Mouse (Mus musculus): Measurements from ENCODE around the gene Nutm1. TPM values are rescaled to one million over a fixed set of nuclear protein-coding genes. Genes with fewer than 3 reads are reported as not detected.

Nutm1 gene
- polyA plus RNA-seq, 1 experiment from 2014 or later = 0.10 TPM

DNA sequence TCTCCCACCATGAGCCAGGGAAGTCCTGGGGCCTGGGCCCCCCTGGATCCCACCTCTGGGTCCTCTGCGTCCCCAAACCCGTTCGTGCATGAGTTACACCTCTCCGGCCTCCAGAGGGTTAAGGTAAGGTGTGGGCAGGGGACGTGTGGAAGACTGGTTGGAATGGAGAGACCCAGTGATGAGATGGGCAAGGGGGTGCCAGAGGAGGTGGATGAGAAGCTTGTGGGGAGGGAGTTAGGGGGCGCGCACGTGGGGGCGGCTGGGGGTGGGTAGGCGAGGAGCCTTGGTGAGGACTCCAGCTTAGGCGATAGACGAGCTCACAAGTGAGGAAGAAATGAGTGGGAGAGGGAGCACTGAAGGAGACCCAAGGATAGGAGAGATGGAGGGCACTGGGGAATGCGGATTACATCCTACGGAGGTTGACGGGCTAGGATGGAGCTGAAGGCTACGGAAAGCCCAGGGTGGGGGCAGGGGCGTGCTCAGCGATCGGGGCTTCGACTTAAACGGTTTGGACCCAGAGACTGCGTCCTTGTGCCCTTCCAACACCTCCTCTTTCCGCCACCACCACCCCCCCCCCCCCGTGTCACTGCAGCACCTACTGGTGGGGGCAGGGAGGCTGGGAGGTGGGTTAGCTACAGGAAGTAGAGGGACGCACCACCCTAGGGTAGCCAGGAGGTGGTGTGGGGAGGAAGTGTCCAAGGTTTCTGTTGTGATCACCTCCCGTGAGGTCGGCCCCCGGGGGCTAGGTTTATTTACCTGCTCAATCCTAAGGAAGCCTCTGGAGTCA lies 19.0 kb downstream of the Nutm1 start:
- peak; percentile 35 for TF ChIP-seq CTCF (IDR thresholded peaks at IDR 0.05; ENCODE audit: low read depth)
- no peak for TF ChIP-seq EP300 (optimal IDR thresholded peaks at IDR 0.05)
- no peaks in the 10 kb centered on the region for H3K4me1 ChIP-seq (replicated peaks; ENCODE audit: control insufficient read depth, insufficient read depth)
- peak overlapping the region; percentile 94 for H3K27ac ChIP-seq (replicated peaks)
- peak overlapping the region; percentile 76 for H3K9ac ChIP-seq (ENCODE audit: low read length)
- no peaks in the 10 kb centered on the region for H3K27me3 ChIP-seq (ENCODE audit: control insufficient read depth, insufficient read depth, low read length)
- peak overlapping the region; percentile 96 for H3K4me2 ChIP-seq (replicated peaks; ENCODE audit: low read depth)
- H3K36me3 ChIP-seq (ENCODE audit: control insufficient read depth, insufficient read depth, low read length) = no peaks in the 10 kb centered on the region
- ATAC-seq (ENCODE audit: low FRiP score, low TSS enrichment) (peak; percentile 31), DNase-seq (ENCODE audit: low spot score) (peak; percentile 61)
- no peaks in the 10 kb centered on the region for H3K9me3 ChIP-seq (ENCODE audit: control insufficient read depth, low read length)
- H3K4me3 ChIP-seq (ENCODE audit: low read depth, low read length) = peak overlapping the region; percentile 88
- 3% methylated on average over 24 of the region's 28 CpGs for whole genome bisulfite sequencing

DNA sequence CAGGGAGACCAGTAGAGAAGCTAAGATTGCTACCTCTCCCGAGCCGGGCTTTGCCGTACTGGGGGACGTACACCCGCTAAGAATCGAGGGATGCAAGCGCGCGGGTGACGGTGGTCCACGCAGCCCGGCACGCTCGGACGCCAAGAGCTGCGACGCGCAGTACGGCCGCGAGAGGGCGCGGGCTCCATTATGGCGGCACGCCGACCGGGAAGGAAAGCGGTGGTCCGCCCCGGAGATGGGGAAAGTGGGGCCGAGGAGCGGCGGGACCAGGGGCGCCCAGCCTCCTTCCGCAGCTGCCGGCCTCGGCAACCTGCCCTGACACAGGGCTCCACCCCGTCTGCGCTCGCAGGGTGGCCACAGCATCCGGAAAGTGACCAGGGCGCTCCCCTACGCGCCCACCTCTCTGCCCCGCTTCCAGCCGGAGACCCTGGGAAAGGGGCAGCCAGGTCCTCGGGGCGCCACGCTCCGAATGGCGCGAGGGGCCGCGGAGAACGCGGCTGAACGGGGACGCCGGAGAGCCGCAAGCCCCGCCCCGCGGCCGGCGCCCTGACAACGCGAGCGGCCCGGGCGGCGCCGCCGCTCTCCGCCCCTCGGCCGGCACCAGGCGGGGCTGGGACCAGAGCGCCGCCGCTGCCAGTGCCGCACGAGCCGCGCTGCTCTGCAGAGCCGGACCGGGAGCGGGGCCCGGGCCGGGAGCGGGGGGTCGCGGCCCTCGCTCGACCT lies 19.7 kb downstream of the Nutm1 start, which contains the start of gene Lpcat4:
Gene Lpcat4 (plus strand): TSS at position 257 of the 723 bp plus-strand sequence.
- peak within 1 kb of the TSS; percentile 76 for H3K9ac ChIP-seq (ENCODE audit: low read length)
- H3K4me2 ChIP-seq (replicated peaks; ENCODE audit: low read depth) = peak within 1 kb of the TSS; percentile 96
- TF ChIP-seq EP300 (optimal IDR thresholded peaks at IDR 0.05) (no peak), CTCF (IDR thresholded peaks at IDR 0.05; ENCODE audit: low read depth) (peak; percentile 93)
- no peaks in the 10 kb centered on the region for H3K27me3 ChIP-seq (ENCODE audit: control insufficient read depth, insufficient read depth, low read length)
- H3K27ac ChIP-seq (replicated peaks) = peak within 1 kb of the TSS; percentile 94
- H3K4me3 ChIP-seq (ENCODE audit: low read depth, low read length) = peak within 1 kb of the TSS; percentile 88
- no peaks in the 10 kb centered on the region for H3K36me3 ChIP-seq (ENCODE audit: control insufficient read depth, insufficient read depth, low read length)
- peak; percentile 89 for ATAC-seq (ENCODE audit: low FRiP score, low TSS enrichment)
- no peaks in the 10 kb centered on the region for H3K4me1 ChIP-seq (replicated peaks; ENCODE audit: control insufficient read depth, insufficient read depth)
- H3K9me3 ChIP-seq (ENCODE audit: control insufficient read depth, low read length) = no peaks in the 10 kb centered on the region
- DNase-seq (ENCODE audit: low spot score) = peak; percentile 88
- WGBS = under 1% methylated on average over 70 of the region's 94 CpGs

DNA sequence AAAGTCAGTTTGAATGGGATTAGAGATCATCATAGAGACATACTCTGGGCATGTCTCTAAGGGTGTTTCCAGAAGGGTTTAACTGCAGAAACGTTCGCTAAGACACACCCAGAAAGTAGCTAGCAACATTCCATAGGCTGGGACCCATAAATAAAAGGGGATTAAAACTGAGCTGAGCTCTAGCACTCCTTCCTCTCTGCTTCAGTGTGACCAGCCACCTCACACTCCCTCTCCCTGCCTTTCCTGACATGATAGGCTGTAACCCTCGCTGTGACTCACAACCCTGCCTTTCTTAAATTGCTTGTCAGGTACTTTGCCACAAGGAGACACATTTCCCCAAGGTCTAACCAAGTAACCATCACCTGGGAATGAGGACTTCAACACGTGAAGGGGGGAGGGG lies 21.1 kb downstream of the Nutm1 start:
- H3K27ac ChIP-seq (replicated peaks) = peak overlapping the region; percentile 49; the same call in 1 of the 2 replicates
- WGBS = 4% methylated on average over 4 of the region's 4 CpGs
- DNase-seq (ENCODE audit: low spot score) = no peak

DNA sequence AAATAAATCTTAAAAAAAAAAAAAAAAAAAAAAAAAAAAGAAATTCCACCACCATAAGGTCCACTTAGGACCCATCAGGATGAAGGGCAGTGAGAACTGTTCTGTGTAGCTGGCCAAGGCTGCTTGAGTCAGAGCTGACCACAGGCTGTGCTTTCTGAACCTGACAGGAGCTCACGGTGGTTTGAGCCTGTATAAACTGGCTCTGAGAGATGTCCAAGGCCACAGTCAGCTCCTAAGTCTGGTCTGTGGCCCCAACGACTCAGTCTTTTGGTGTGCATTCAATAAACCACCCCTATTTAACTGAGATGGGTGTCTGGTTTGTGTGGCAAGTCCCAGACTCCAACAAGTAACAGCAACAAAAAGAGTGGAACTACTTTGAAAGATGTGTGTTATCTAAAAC lies 22.5 kb downstream of the Nutm1 start:
- TF ChIP-seq CTCF (IDR thresholded peaks at IDR 0.05; ENCODE audit: low read depth) = no peak
- TF ChIP-seq EP300 (optimal IDR thresholded peaks at IDR 0.05) = no peak
- no peak for DNase-seq (ENCODE audit: low spot score)
- H3K9me3 ChIP-seq (ENCODE audit: control insufficient read depth, low read length) = no peaks in the 10 kb centered on the region
- no peaks in the 10 kb centered on the region for H3K4me1 ChIP-seq (replicated peaks; ENCODE audit: control insufficient read depth, insufficient read depth)
- H3K27me3 ChIP-seq (ENCODE audit: control insufficient read depth, insufficient read depth, low read length) = no peaks in the 10 kb centered on the region
- H3K4me3 ChIP-seq (ENCODE audit: low read depth, low read length) = no peak overlapping the region
- H3K36me3 ChIP-seq (ENCODE audit: control insufficient read depth, insufficient read depth, low read length) = no peaks in the 10 kb centered on the region
- no peak overlapping the region for H3K9ac ChIP-seq (ENCODE audit: low read length)
- ATAC-seq (ENCODE audit: low FRiP score, low TSS enrichment) = no peak
- WGBS = 74% methylated on average over 2 of the region's 2 CpGs
- H3K27ac ChIP-seq (replicated peaks) = no peak overlapping the region
- H3K4me2 ChIP-seq (replicated peaks; ENCODE audit: low read depth) = no peak overlapping the region

More for the DNA sequence above, 21.1 kb downstream of the Nutm1 start:
- Histone ChIP-seq H3K4me2 (replicated peaks; ENCODE audit: low read depth) (peak overlapping the region; percentile 20; the same call in 1 of the 2 replicates), H3K4me3 (ENCODE audit: low read depth, low read length) (no peak overlapping the region), H3K36me3 (ENCODE audit: control insufficient read depth, insufficient read depth, low read length) (no peaks in the 10 kb centered on the region), H3K4me1 (replicated peaks; ENCODE audit: control insufficient read depth, insufficient read depth) (no peaks in the 10 kb centered on the region), H3K9me3 (ENCODE audit: control insufficient read depth, low read length) (no peaks in the 10 kb centered on the region), H3K9ac (ENCODE audit: low read length) (no peak overlapping the region), H3K27me3 (ENCODE audit: control insufficient read depth, insufficient read depth, low read length) (no peaks in the 10 kb centered on the region)
- TF ChIP-seq EP300 (optimal IDR thresholded peaks at IDR 0.05) (no peak), CTCF (IDR thresholded peaks at IDR 0.05; ENCODE audit: low read depth) (peak; percentile 25; the same call in 1 of the 2 replicates)
- no peak for ATAC-seq (ENCODE audit: low FRiP score, low TSS enrichment)

DNA sequence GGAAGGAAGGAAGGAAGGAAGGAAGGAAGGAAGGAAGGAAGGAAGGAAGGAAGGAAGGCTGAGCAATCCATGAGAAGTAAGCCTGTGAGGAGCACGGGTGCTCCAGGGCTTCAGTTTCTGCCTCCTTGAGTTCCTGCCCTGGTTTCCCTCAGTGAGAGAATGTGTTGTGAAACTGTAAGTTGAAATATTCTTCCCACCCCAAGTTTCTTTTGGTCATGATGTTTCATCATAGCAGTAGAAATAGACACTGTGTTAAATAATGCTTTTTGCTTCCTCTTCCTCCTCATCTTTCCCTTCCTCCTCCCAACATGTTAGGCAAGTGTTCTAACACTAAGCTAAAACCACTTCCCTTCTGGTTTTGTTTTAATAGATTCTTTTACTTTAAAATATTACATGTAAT lies 26.5 kb downstream of the Nutm1 start:
- Histone ChIP-seq H3K9ac (ENCODE audit: low read length) (no peak overlapping the region), H3K4me2 (replicated peaks; ENCODE audit: low read depth) (no peak overlapping the region), H3K4me1 (replicated peaks; ENCODE audit: control insufficient read depth, insufficient read depth) (no peaks in the 10 kb centered on the region), H3K4me3 (ENCODE audit: low read depth, low read length) (no peak overlapping the region), H3K9me3 (ENCODE audit: control insufficient read depth, low read length) (no peaks in the 10 kb centered on the region), H3K27ac (replicated peaks) (no peak overlapping the region), H3K36me3 (ENCODE audit: control insufficient read depth, insufficient read depth, low read length) (no peaks in the 10 kb centered on the region), H3K27me3 (ENCODE audit: control insufficient read depth, insufficient read depth, low read length) (no peaks in the 10 kb centered on the region)
- no peak for TF ChIP-seq EP300 (optimal IDR thresholded peaks at IDR 0.05)
- no peak for TF ChIP-seq CTCF (IDR thresholded peaks at IDR 0.05; ENCODE audit: low read depth)
- DNase-seq (ENCODE audit: low spot score) = no peak
- 77% methylated on average over 1 of the region's 1 CpGs for WGBS
- no peak for ATAC-seq (ENCODE audit: low FRiP score, low TSS enrichment)

Measured in stomach, postnatal 0 days (tissue).